Mouse (Mus musculus) midbrain, embryonic 12.5 days (tissue): ENCODE data around the gene Tbx6. TPM values are rescaled to one million over a fixed set of nuclear protein-coding genes. Genes with fewer than 3 reads are reported as not detected.
"Not testable (repeated sequence)": the region's sequence is repeated elsewhere in the genome, so short reads cannot be mapped to it uniquely, and the experiment has no call there.

Experiments used
- ATAC-seq: fragments of 200-750 bp; cut with Nextera tagmentation; 2 replicates; pipeline ENCODE4 v1.8.0; 2017; ENCODE audit warnings: low read depth, moderate TSS enrichment, moderate library complexity; ENCODE audit not compliant: low FRiP score
- H3K27ac ChIP-seq: fragments of 300-500 bp; sonication (generic); replicated peaks from 2 replicates; pipeline ENCODE4 v1.5.1; 2016; ENCODE audit warnings: mild to moderate bottlenecking
- H3K27me3 ChIP-seq: fragments of 300-500 bp; sonication (generic); 2 replicates; pipeline ENCODE4 v1.6.1; 2016; ENCODE audit warnings: mild to moderate bottlenecking
- H3K36me3 ChIP-seq: fragments of 300-500 bp; sonication (generic); 2 replicates; pipeline ENCODE4 v1.6.1; 2016
- H3K4me1 ChIP-seq: fragments of 300-500 bp; sonication (generic); 2 replicates; pipeline ENCODE4 v1.6.1; 2016
- H3K4me2 ChIP-seq: fragments of 300-500 bp; sonication (generic); replicated peaks from 2 replicates; pipeline ENCODE4 v1.6.1; 2016; ENCODE audit warnings: mild to moderate bottlenecking, moderate library complexity
- H3K4me3 ChIP-seq: fragments of 300-500 bp; sonication (generic); 2 replicates; pipeline ENCODE4 v1.5.1; 2016; ENCODE audit warnings: mild to moderate bottlenecking
- H3K9ac ChIP-seq: fragments of 300-500 bp; sonication (generic); replicated peaks from 2 replicates; pipeline ENCODE4 v1.6.1; 2016; ENCODE audit warnings: mild to moderate bottlenecking, moderate library complexity
- H3K9me3 ChIP-seq: fragments of 300-500 bp; sonication (generic); 2 replicates; pipeline ENCODE4 v1.6.1; 2016; ENCODE audit warnings: mild to moderate bottlenecking
- WGBS: fragments of 180-500 bp; shearing (Covaris S2); methylation state at CpG from one replicate; pipeline ENCODE4 v1.1.7; 2016; 5-methylcytosine and 5-hydroxymethylcytosine counted together
- polyA plus RNA-seq: library from polyadenylated mRNA; unstranded; fragments of >200 nt; fragmentation: Nextera tagmentation; extraction: Ambion mirVana; gene quantifications from 2 replicates; pipeline ENCODE4 v1.2.1, GENCODE M21; 2016

Tbx6 gene
- polyA plus RNA-seq, 1 experiment from 2014 or later: 0.64 TPM

GRCm38 (mm10) chr7:126774463-126774862 is 6.8 kb upstream of the Tbx6 start:
- WGBS: 81% methylated on average over 2 of the region's 2 CpGs
- Histone ChIP-seq H3K9me3 (no peaks in the 10 kb centered on the region), H3K27ac (no peak overlapping the region), H3K4me1 (peaks cover 27% of the 10 kb centered on the region), H3K36me3 (peaks cover 11% of the 10 kb centered on the region; the same call in 1 of the 2 replicates), H3K4me2 (no peak overlapping the region), H3K9ac (no peak overlapping the region), H3K4me3 (no peak overlapping the region), H3K27me3 (no peaks in the 10 kb centered on the region)
- no peak for ATAC-seq

GRCm38 (mm10) chr7:126775185-126775977 is 5.9 kb upstream of the Tbx6 start:
- peaks cover 9% of the 10 kb centered on the region; the same call in 1 of the 2 replicates for H3K36me3 ChIP-seq
- ATAC-seq: no peak
- H3K4me3 ChIP-seq: no peak overlapping the region
- H3K4me1 ChIP-seq: peaks cover 35% of the 10 kb centered on the region
- H3K4me2 ChIP-seq: no peak overlapping the region; the same call in 1 of the 2 replicates
- H3K27ac ChIP-seq: peak overlapping the region; percentile 90; the same call in 1 of the 2 replicates
- no peaks in the 10 kb centered on the region for H3K27me3 ChIP-seq
- peak overlapping the region; percentile 51; the same call in 1 of the 2 replicates for H3K9ac ChIP-seq
- 87% methylated on average over 10 of the region's 10 CpGs for WGBS
- H3K9me3 ChIP-seq: no peaks in the 10 kb centered on the region

- Histone ChIP-seq H3K9me3 (no peaks in the 10 kb centered on the region), H3K9ac (peak overlapping the region; percentile 51; the same call in 1 of the 2 replicates), H3K4me1 (peaks cover 38% of the 10 kb centered on the region), H3K4me2 (peak overlapping the region; percentile 96), H3K36me3 (peaks cover 4% of the 10 kb centered on the region; the same call in 1 of the 2 replicates), H3K27me3 (no peaks in the 10 kb centered on the region), H3K27ac (peak overlapping the region; percentile 90), H3K4me3 (no peak overlapping the region)
- WGBS: 70% methylated on average over 3 of the region's 3 CpGs
- ATAC-seq: no peak
Measured at GRCm38 (mm10) chr7:126775978-126776234, 5.4 kb upstream of the Tbx6 start.

- Histone ChIP-seq H3K36me3 (no peaks in the 10 kb centered on the region), H3K27ac (peak within 1 kb of the TSS; percentile 90), H3K9me3 (no peaks in the 10 kb centered on the region), H3K4me3 (peak within 1 kb of the TSS; percentile 82), H3K27me3 (no peaks in the 10 kb centered on the region), H3K4me2 (peak within 1 kb of the TSS; percentile 96), H3K4me1 (peaks cover 46% of the 10 kb centered on the region), H3K9ac (peak within 1 kb of the TSS; percentile 93)
- under 1% methylated on average over 34 of the region's 37 CpGs for WGBS
- peak; percentile 85 for ATAC-seq
Measured at GRCm38 (mm10) chr7:126776598-126777057, 4.7 kb upstream of the Tbx6 start, which contains the start of gene Ypel3. TSS of gene Ypel3 (plus strand) at chr7:126776955.

- WGBS: 36% methylated on average over 7 of the region's 10 CpGs
- no peaks in the 10 kb centered on the region for H3K9me3 ChIP-seq
- peak overlapping the region; percentile 82 for H3K4me3 ChIP-seq
- no peaks in the 10 kb centered on the region for H3K36me3 ChIP-seq
- ATAC-seq: no peak
- peak overlapping the region; percentile 90 for H3K27ac ChIP-seq
- H3K9ac ChIP-seq: peak overlapping the region; percentile 93
- no peaks in the 10 kb centered on the region for H3K27me3 ChIP-seq
- peak overlapping the region; percentile 96 for H3K4me2 ChIP-seq
- peaks cover 47% of the 10 kb centered on the region for H3K4me1 ChIP-seq
Measured at GRCm38 (mm10) chr7:126777476-126777875, 3.8 kb upstream of the Tbx6 start.

- Histone ChIP-seq H3K27me3 (no peaks in the 10 kb centered on the region), H3K4me1 (peaks cover 47% of the 10 kb centered on the region), H3K27ac (no peak overlapping the region), H3K9ac (no peak overlapping the region; the same call in none of the 2 replicates), H3K36me3 (no peaks in the 10 kb centered on the region), H3K4me3 (no peak overlapping the region), H3K9me3 (no peaks in the 10 kb centered on the region), H3K4me2 (peak overlapping the region; percentile 96)
- no peak for ATAC-seq
- WGBS: 87% methylated on average over 3 of the region's 3 CpGs
Measured at GRCm38 (mm10) chr7:126778147-126778546, 3.1 kb upstream of the Tbx6 start.

GRCm38 (mm10) chr7:126779101-126779500 is 2.2 kb upstream of the Tbx6 start:
- H3K4me3 ChIP-seq, H3K4me2 ChIP-seq, H3K27ac ChIP-seq, H3K9ac ChIP-seq, H3K9me3 ChIP-seq, ATAC-seq, H3K36me3 ChIP-seq, H3K27me3 ChIP-seq: not testable (repeated sequence)
- WGBS: 90% methylated on average over 7 of the region's 7 CpGs
- peaks cover 47% of the 10 kb centered on the region for H3K4me1 ChIP-seq

- no peaks in the 10 kb centered on the region for H3K9me3 ChIP-seq
- WGBS: 2% methylated on average over 21 of the region's 21 CpGs
- H3K4me1 ChIP-seq: peaks cover 47% of the 10 kb centered on the region
- H3K27me3 ChIP-seq: no peaks in the 10 kb centered on the region
- peak overlapping the region; percentile 81 for H3K27ac ChIP-seq
- peak overlapping the region; percentile 87 for H3K4me2 ChIP-seq
- H3K4me3 ChIP-seq: peak overlapping the region; percentile 42
- H3K36me3 ChIP-seq: peaks cover 17% of the 10 kb centered on the region
- ATAC-seq: peak; percentile 77
- H3K9ac ChIP-seq: peak overlapping the region; percentile 53
Measured at GRCm38 (mm10) chr7:126779983-126780970, 1.0 kb upstream of the Tbx6 start.

GRCm38 (mm10) chr7:126781661-126782370 is 533 bp downstream of the Tbx6 start:
- H3K9ac ChIP-seq: peak overlapping the region; percentile 53; the same call in 1 of the 2 replicates

GRCm38 (mm10) chr7:126782693-126783092 is 1.4 kb downstream of the Tbx6 start:
- peak overlapping the region; percentile 20; the same call in 1 of the 2 replicates for H3K27ac ChIP-seq
- H3K4me2 ChIP-seq: no peak overlapping the region
- WGBS: 87% methylated on average over 13 of the region's 13 CpGs
- no peak overlapping the region for H3K4me3 ChIP-seq
- H3K9me3 ChIP-seq: no peaks in the 10 kb centered on the region
- H3K4me1 ChIP-seq: peaks cover 27% of the 10 kb centered on the region
- no peaks in the 10 kb centered on the region for H3K27me3 ChIP-seq
- H3K36me3 ChIP-seq: peaks cover 42% of the 10 kb centered on the region
- ATAC-seq: no peak
- H3K9ac ChIP-seq: no peak overlapping the region

More at GRCm38 (mm10) chr7:126781661-126782370, 533 bp downstream of the Tbx6 start:
- Histone ChIP-seq H3K36me3 (peaks cover 33% of the 10 kb centered on the region), H3K27ac (no peak overlapping the region), H3K27me3 (no peaks in the 10 kb centered on the region), H3K4me3 (no peak overlapping the region), H3K9me3 (no peaks in the 10 kb centered on the region), H3K4me1 (peaks cover 35% of the 10 kb centered on the region), H3K4me2 (peak overlapping the region; percentile 87)
- no peak for ATAC-seq
- 41% methylated on average over 11 of the region's 11 CpGs for WGBS

GRCm38 (mm10) chr7:126784469-126784868 is 3.2 kb downstream of the Tbx6 start:
- Histone ChIP-seq H3K4me3 (no peak overlapping the region), H3K36me3 (peaks cover 59% of the 10 kb centered on the region), H3K4me2 (no peak overlapping the region), H3K27me3 (no peaks in the 10 kb centered on the region), H3K9me3 (no peaks in the 10 kb centered on the region), H3K27ac (no peak overlapping the region), H3K9ac (no peak overlapping the region), H3K4me1 (peaks cover 20% of the 10 kb centered on the region)
- WGBS: 97% methylated on average over 7 of the region's 7 CpGs
- ATAC-seq: no peak
